Mouse (Mus musculus) thymus, adult 2 months (tissue): ENCODE results near the gene Raph1. TPM values are rescaled to one million over a fixed set of nuclear protein-coding genes. Genes with fewer than 3 reads are reported as not detected.
A peak's percentile ranks its signal among the peaks of the same experiment; 100 is the strongest.

Experiments used
- DNase-seq: peaks from one replicate; pipeline ENCODE4 v3.0.0; 2021
- H3K27ac ChIP-seq: fragments of 200-500 bp; 2 replicates; pipeline ENCODE4 v1.5.1; 2012; ENCODE audit warnings: low read length, control low read depth; ENCODE audit not compliant: control insufficient read depth, insufficient read depth
- H3K27me3 ChIP-seq: fragments of 200-500 bp; 2 replicates; pipeline ENCODE4 v1.6.1; 2012; ENCODE audit warnings: mild to moderate bottlenecking, low read length, moderate library complexity, mixed read lengths; ENCODE audit not compliant: control insufficient read depth, insufficient read depth
- H3K36me3 ChIP-seq: fragments of 200-500 bp; 2 replicates; pipeline ENCODE4 v1.6.1; 2012; ENCODE audit warnings: mild to moderate bottlenecking, low read length, moderate library complexity; ENCODE audit not compliant: control insufficient read depth, insufficient read depth
- H3K4me1 ChIP-seq: fragments of 200-500 bp; replicated peaks from 2 replicates; pipeline ENCODE4 v1.6.1; 2012; ENCODE audit warnings: low read length; ENCODE audit not compliant: control insufficient read depth, insufficient read depth
- H3K4me3 ChIP-seq: fragments of 200-500 bp; 2 replicates; pipeline ENCODE4 v1.5.1; 2012; ENCODE audit warnings: mild to moderate bottlenecking, low read length, control low read depth, moderate library complexity; ENCODE audit not compliant: control insufficient read depth, insufficient read depth
- CTCF ChIP-seq: fragments of 200-500 bp; IDR thresholded peaks from 2 replicates; pipeline ENCODE4 v1.5.1; 2012; ENCODE audit warnings: mild to moderate bottlenecking, control low read depth, low read length, moderate library complexity, borderline replicate concordance; ENCODE audit not compliant: control insufficient read depth, poor library complexity, insufficient read depth; ENCODE audit errors: extremely low read depth
- POLR2A ChIP-seq: fragments of 200-500 bp; IDR thresholded peaks from 2 replicates; pipeline ENCODE4 v1.6.1; 2012; ENCODE audit warnings: mild to moderate bottlenecking, low read length, control low read depth, moderate library complexity; ENCODE audit not compliant: control insufficient read depth, poor library complexity, insufficient read depth; ENCODE audit errors: extremely low read depth
- WGBS: fragments of 180-500 bp; shearing (Covaris S2); methylation state at CpG from one replicate; pipeline ENCODE4 v1.1.7; 2018; 5-methylcytosine and 5-hydroxymethylcytosine counted together
- polyA plus RNA-seq: library from polyadenylated mRNA; depleted of rRNA; stranded (reverse); fragments of >200 nt; gene quantifications from 2 replicates; pipeline ENCODE4 v1.2.3, GENCODE M21; 2012

Raph1 gene
- polyA plus RNA-seq, 1 experiment = 7.1 TPM

DNA sequence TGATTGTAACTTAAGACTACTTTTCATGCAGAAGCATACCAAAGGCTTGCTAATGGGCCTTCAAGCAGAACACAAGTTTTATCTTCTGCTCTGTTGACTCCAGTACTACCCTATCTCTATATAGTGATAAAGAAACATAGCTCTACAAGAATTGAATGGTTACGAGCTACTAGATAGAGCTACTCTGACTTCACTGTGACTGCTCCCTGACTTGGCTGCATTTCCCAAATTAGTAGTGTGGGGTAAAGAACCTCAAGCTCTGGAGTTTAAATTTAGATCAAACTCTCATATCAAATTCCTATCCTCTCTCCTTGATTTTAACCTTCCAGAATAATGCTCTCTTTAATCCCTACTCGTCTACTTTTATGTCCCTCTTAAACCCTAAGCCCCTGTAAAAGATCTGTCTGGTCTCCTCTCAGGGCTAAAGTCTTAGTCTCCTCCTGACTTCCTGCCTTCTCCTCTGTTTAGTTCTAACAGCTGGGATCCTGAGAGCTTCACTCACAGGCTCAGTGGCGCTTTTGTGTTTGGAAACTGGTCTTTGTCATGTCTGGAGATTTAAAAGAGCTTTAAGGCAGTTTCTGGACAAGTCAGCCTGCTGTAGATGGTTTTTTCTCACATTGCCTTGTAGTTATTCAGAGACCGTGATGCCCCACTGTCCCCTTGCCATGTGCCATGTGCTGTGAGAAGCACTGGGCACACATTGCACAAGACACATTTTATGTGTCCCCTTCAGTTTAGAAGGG, 22.2 kb upstream of the Raph1 start:
- H3K27ac ChIP-seq = no peak overlapping the region
- H3K36me3 ChIP-seq = no peaks in the 10 kb centered on the region
- H3K27me3 ChIP-seq = no peaks in the 10 kb centered on the region
- H3K4me3 ChIP-seq = no peak overlapping the region
- no peak for DNase-seq
- H3K4me1 ChIP-seq = no peaks in the 10 kb centered on the region
- TF ChIP-seq POLR2A (no peak), CTCF (no peak)
- WGBS = 96% methylated on average over 4 of the region's 4 CpGs

DNA sequence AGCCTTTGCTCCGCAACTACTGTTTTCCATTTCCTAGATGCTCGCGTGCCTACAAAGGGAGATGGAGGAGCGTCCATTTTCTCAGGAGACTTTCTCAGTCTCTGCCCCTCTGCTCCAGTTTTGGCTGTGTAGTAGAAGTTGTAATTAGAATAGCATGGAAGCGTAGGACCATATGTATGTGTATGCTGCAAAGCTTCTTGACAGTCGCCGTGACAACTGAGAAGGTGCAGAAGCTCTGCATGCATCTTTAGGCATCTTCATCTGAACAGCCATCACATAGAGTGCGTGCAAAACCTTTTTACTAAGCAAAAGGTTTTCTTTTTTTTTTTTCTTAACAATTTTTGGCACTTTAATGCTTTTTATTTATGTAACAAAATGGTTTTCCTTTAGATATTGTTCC, 14.1 kb upstream of the Raph1 start:
- Histone ChIP-seq H3K27me3 (no peaks in the 10 kb centered on the region), H3K36me3 (no peaks in the 10 kb centered on the region), H3K4me3 (no peak overlapping the region), H3K27ac (no peak overlapping the region), H3K4me1 (no peaks in the 10 kb centered on the region; the same call in 1 of the 2 replicates)
- DNase-seq = no peak
- TF ChIP-seq POLR2A (no peak), CTCF (no peak)
- 97% methylated on average over 8 of the region's 8 CpGs for WGBS

DNA sequence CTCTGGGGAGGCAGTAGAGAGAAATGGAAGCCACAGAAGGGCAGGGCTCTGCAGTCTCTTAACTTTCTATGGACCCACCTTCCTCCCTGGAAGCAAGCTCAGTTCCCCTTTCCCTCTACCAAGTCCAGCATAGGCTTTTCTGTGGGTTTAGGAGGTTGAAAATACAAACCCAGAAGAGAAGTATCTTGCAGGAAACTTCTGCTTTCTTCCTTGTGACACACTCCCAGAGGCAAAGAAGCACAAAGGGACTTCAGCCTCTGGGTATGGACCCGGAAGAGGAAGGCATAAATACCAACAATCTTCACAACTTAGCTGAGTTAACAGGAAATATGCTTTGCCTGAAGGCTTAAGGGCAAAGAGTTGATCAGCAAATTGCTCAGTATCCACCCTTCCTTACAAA, 13.0 kb upstream of the Raph1 start:
- H3K27me3 ChIP-seq = no peaks in the 10 kb centered on the region
- WGBS = 13% methylated on average over 1 of the region's 1 CpGs

GRCm38 (mm10) chr1:60572699-60573098, 5.8 kb upstream of the Raph1 start:
- TF ChIP-seq CTCF (no peak), POLR2A (no peak)
- Histone ChIP-seq H3K4me1 (peaks cover 3% of the 10 kb centered on the region), H3K36me3 (no peaks in the 10 kb centered on the region), H3K27ac (no peak overlapping the region), H3K27me3 (no peaks in the 10 kb centered on the region), H3K4me3 (no peak overlapping the region)
- DNase-seq = no peak
- 92% methylated on average over 3 of the region's 3 CpGs for WGBS

More for the DNA sequence above, 13.0 kb upstream of the Raph1 start:
- DNase-seq = peak; percentile 4
- no peak overlapping the region for H3K4me3 ChIP-seq
- H3K36me3 ChIP-seq = no peaks in the 10 kb centered on the region
- no peak for TF ChIP-seq CTCF
- no peak for TF ChIP-seq POLR2A
- no peaks in the 10 kb centered on the region; the same call in 1 of the 2 replicates for H3K4me1 ChIP-seq
- H3K27ac ChIP-seq = no peak overlapping the region; the same call in 1 of the 2 replicates

- 82% methylated on average over 7 of the region's 7 CpGs for WGBS
- no peak for DNase-seq
- Histone ChIP-seq H3K27me3 (peaks cover 2% of the 10 kb centered on the region), H3K4me3 (no peak overlapping the region), H3K27ac (no peak overlapping the region), H3K36me3 (no peaks in the 10 kb centered on the region), H3K4me1 (peaks cover 8% of the 10 kb centered on the region)
- TF ChIP-seq POLR2A (no peak), CTCF (no peak)
Observed at GRCm38 (mm10) chr1:60569741-60570140, 2.8 kb upstream of the Raph1 start.

DNA sequence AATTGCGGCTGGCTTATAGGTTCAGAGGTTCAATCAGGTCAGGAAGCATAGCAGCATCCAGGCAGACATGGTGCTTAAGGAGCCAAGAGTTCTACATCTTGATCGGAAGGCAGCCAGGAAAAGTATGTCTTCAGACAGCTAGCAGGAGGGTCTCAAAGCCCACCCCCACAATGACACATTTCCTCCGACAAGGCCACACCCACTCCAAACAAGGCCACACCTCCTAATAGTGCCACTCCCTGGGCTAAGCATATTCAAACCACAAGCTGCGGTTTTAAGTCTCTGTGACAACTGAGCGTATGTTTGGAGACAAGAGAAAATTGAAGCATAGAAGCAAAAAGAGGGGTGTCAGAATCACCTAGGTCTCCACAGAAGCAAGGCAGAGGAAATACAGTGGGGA, 2.3 kb upstream of the Raph1 start:
- Histone ChIP-seq H3K36me3 (no peaks in the 10 kb centered on the region), H3K4me3 (no peak overlapping the region)
- 23% methylated on average over 5 of the region's 5 CpGs for WGBS

More for the DNA sequence above, 2.3 kb upstream of the Raph1 start:
- Histone ChIP-seq H3K27ac (no peak overlapping the region), H3K27me3 (peaks cover 2% of the 10 kb centered on the region), H3K4me1 (peaks cover 8% of the 10 kb centered on the region)
- peak; percentile 5 for DNase-seq
- TF ChIP-seq CTCF (no peak), POLR2A (no peak)
